Mouse (Mus musculus) frontal cortex, adult (tissue): ENCODE data around the gene Olfr235.
A peak's percentile ranks its signal among the peaks of the same experiment; 100 is the strongest.
"Not testable (repeated sequence)": the region's sequence is repeated elsewhere in the genome, so short reads cannot be mapped to it uniquely, and the experiment has no call there.

Experiments used
- ATAC-seq: cut with Nextera tagmentation; 2 replicates; pipeline ENCODE4 v1.9.2; 2017; ENCODE audit warnings: mild to moderate bottlenecking, moderate library complexity, mixed read lengths; ENCODE audit not compliant: low TSS enrichment

The Olfr235 gene

DNA sequence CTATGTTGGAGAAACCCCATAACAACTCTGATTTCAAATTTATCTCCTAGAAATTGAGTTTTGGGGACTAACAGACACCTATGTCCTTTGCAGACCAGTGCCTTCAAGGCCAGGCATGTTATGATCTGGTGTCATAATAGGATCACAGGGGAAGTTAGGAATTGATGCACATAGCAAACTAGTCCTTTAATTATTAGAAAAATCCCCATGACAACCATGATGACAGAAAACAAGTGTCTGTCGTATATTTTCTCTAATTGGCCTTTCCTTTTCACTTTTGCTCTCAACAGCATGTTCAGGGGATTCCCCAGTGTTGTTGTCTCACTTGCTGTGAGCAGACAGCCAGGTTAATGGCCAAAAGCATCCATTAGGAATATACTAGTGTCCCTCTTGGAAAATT lies at the start of gene Olfr235:
Gene Olfr235 (plus strand): TSS at position 301 of the 400 bp plus-strand sequence.
- no peak for ATAC-seq

DNA sequence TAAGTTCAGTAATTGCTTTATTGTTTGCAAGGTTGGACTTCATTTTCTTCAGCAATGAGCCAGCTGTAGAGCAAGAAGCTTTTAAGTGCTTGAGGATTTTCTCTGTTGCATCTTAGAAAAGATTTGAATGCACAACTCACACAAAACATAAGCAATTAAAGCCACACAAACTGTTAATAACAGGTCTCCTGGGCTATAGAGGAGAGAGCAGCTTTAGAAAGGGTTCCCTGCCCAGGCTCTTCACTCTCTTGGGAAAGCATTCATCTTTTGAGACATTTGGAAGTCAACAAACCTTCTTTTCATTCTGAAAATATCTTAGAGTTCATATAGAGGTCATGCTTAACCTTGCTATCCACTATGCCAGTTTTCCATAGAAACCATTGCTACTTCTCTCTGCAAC lies 28.3 kb upstream of the Olfr235 start, which contains the start of gene Olfr1432:
Gene Olfr1432 (minus strand): TSS at position 101 of the 400 bp plus-strand sequence.
- ATAC-seq: not testable (repeated sequence)

DNA sequence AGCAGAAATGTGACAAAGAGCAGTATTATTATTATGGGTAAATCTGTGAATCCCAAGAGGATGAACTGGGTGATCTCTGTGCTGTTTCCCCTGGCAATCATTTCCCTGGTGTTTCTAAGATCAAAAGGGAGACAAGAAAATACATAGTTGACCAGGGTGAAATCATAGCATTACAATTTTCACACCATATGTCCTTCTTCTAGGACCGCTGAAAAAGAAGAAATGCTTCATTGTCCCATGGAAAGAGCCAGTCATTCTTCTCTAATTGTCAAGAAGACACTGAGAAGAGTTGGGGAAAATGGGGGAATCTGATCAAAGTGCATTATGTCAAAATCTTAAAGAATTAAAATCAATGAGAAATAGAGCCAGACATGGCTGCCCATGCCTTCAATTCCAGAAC lies 19.3 kb upstream of the Olfr235 start, which contains the start of gene Olfr262:
Gene Olfr262 (minus strand): TSS at position 101 of the 400 bp plus-strand sequence.
- ATAC-seq: no peak

DNA sequence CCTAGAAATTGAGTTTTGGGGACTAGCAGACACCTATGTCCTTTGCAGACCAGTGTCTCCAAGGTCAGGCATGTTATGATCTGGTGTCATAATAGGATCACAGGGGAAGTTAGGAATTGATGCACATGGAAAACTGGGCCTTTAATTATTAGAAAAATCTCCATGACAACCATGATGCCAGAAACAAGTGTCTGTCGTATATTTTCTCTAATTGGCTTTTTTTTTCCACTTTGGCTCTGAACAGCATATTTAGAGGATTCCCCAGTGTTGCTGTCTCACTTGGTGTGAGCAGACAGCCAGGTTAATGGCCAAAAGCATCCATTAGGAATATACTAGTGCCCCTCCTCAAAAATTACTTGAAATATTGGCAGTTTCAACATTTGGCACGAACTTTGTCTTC lies 18.7 kb downstream of the Olfr235 start, which contains the start of gene Olfr1434:
Gene Olfr1434 (plus strand): TSS at position 301 of the 400 bp plus-strand sequence.
- ATAC-seq: no peak

DNA sequence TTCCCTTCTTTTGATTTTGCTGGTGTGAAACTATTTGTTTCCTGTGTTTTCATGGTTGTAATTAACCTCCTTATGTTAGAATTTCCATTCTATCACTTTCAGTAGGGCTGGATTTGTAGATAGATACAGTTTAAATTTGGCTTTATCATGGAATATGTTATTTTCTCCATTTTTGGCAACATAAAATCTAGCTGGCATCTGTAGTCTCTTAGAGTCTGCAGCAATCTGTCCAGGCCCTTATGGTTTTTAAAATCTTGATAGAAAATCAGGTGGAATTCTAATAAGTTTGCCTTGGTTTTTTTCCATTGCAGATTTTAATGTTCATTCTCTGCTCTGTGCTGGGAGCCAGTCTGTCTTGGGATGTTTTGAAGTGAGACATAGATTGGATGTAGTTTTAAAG lies 32.1 kb downstream of the Olfr235 start:
- ATAC-seq: peak; percentile 65; the same call in 1 of the 2 replicates

DNA sequence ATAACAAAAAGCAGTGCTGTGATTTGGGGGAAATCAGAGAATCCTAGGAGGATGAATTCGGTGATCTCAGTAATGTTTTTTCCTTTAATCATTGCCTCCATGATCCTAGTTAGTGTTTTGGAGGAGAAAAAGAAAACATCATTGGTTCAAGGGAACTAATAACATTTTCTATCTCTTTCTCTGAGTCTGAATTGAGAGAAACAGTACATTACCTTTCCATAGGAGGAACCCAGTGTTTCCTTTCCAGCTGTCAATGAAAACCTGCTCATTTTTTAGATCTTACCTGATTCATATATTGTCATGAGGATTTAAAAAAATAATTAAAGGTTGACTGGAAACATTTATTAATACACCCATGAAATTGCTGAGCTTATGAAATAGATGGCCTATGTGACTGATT lies 38.2 kb downstream of the Olfr235 start, which contains the start of gene Olfr1436:
Gene Olfr1436 (minus strand): TSS at position 101 of the 400 bp plus-strand sequence.
- ATAC-seq: not testable (repeated sequence)
